Mouse (Mus musculus) intestine, embryonic 15.5 days (tissue): ENCODE measurements at regions not wholly inside any gene's neighbourhood (a gene's known extent, or its start where the extent isn't known, plus 50 kb on each side); places are given as distances from the start of the nearest gene placed in this dataset.
"Not testable (repeated sequence)": the region's sequence is repeated elsewhere in the genome, so short reads cannot be mapped to it uniquely, and the experiment has no call there.

ENCODE experiments used
- ATAC-seq: fragments of 200-750 bp; cut with Nextera tagmentation; 2 replicates; pipeline ENCODE4 v1.8.0; 2017; ENCODE audit warnings: moderate TSS enrichment, moderate library complexity
- H3K27ac ChIP-seq: fragments of 300-500 bp; sonication (generic); 2 replicates; pipeline ENCODE4 v1.5.1; 2015; ENCODE audit warnings: mild to moderate bottlenecking, inconsistent platforms
- H3K27me3 ChIP-seq: fragments of 300-500 bp; sonication (generic); replicated peaks from 2 replicates; pipeline ENCODE4 v1.6.1; 2015; ENCODE audit warnings: inconsistent platforms
- H3K36me3 ChIP-seq: fragments of 300-500 bp; sonication (generic); 2 replicates; pipeline ENCODE4 v1.6.1; 2015; ENCODE audit warnings: inconsistent platforms
- H3K4me1 ChIP-seq: fragments of 300-500 bp; sonication (generic); replicated peaks from 2 replicates; pipeline ENCODE4 v1.6.1; 2015; ENCODE audit warnings: inconsistent platforms
- H3K4me2 ChIP-seq: fragments of 300-500 bp; sonication (generic); replicated peaks from 2 replicates; pipeline ENCODE4 v1.6.1; 2015; ENCODE audit warnings: mild to moderate bottlenecking, inconsistent platforms
- H3K4me3 ChIP-seq: fragments of 300-500 bp; sonication (generic); replicated peaks from 2 replicates; pipeline ENCODE4 v1.5.1; 2015; ENCODE audit warnings: inconsistent platforms
- H3K9ac ChIP-seq: fragments of 300-500 bp; sonication (generic); 2 replicates; pipeline ENCODE4 v1.6.1; 2015; ENCODE audit warnings: inconsistent platforms
- H3K9me3 ChIP-seq: fragments of 300-500 bp; sonication (generic); 2 replicates; pipeline ENCODE4 v1.6.1; 2016; ENCODE audit warnings: inconsistent platforms
- WGBS: fragments of 180-500 bp; shearing (Covaris S2); methylation state at CpG from one replicate; pipeline ENCODE4 v1.1.7; 2015; 5-methylcytosine and 5-hydroxymethylcytosine counted together

- Histone ChIP-seq H3K4me1 (no peaks in the 10 kb centered on the region), H3K4me3 (no peak overlapping the region), H3K9ac (no peak overlapping the region), H3K9me3 (no peaks in the 10 kb centered on the region), H3K27ac (no peak overlapping the region), H3K27me3 (no peaks in the 10 kb centered on the region), H3K4me2 (no peak overlapping the region), H3K36me3 (no peaks in the 10 kb centered on the region)
- ATAC-seq: no peak
Observed at GRCm38 (mm10) chr15:3171774-3172173, 96.6 kb upstream of the Selenop start.

GRCm38 (mm10) chr15:3174072-3174471, 94.3 kb upstream of the Selenop start:
- H3K9me3 ChIP-seq: no peaks in the 10 kb centered on the region
- H3K4me2 ChIP-seq: peak overlapping the region; percentile 28; the same call in 1 of the 2 replicates
- H3K4me1 ChIP-seq: no peaks in the 10 kb centered on the region
- WGBS: 16% methylated on average over 2 of the region's 2 CpGs
- H3K27me3 ChIP-seq: no peaks in the 10 kb centered on the region
- no peaks in the 10 kb centered on the region for H3K36me3 ChIP-seq
- no peak overlapping the region for H3K9ac ChIP-seq
- H3K27ac ChIP-seq: no peak overlapping the region
- peak; percentile 62 for ATAC-seq
- no peak overlapping the region for H3K4me3 ChIP-seq

- H3K9me3 ChIP-seq: no peaks in the 10 kb centered on the region
- no peaks in the 10 kb centered on the region for H3K36me3 ChIP-seq
- H3K27me3 ChIP-seq: no peaks in the 10 kb centered on the region
- no peak overlapping the region for H3K27ac ChIP-seq
- ATAC-seq: no peak
- WGBS: 44% methylated on average over 2 of the region's 2 CpGs
- H3K4me3 ChIP-seq: no peak overlapping the region
- no peak overlapping the region for H3K4me2 ChIP-seq
- no peak overlapping the region for H3K9ac ChIP-seq
- no peaks in the 10 kb centered on the region for H3K4me1 ChIP-seq
Observed at GRCm38 (mm10) chr15:3174848-3175247, 93.5 kb upstream of the Selenop start.

- Histone ChIP-seq H3K4me3 (no peak overlapping the region), H3K36me3 (no peaks in the 10 kb centered on the region), H3K4me1 (no peaks in the 10 kb centered on the region), H3K27ac (no peak overlapping the region), H3K27me3 (no peaks in the 10 kb centered on the region), H3K9ac (no peak overlapping the region), H3K9me3 (no peaks in the 10 kb centered on the region), H3K4me2 (no peak overlapping the region)
- peak; percentile 66 for ATAC-seq
- 85% methylated on average over 2 of the region's 2 CpGs for WGBS
Observed at GRCm38 (mm10) chr15:3201912-3202653, 66.3 kb upstream of the Selenop start.

- H3K4me1 ChIP-seq: no peaks in the 10 kb centered on the region
- H3K27me3 ChIP-seq: no peaks in the 10 kb centered on the region
- no peak for ATAC-seq
- H3K4me3 ChIP-seq: no peak overlapping the region
- no peak overlapping the region for H3K9ac ChIP-seq
- 76% methylated on average over 6 of the region's 6 CpGs for WGBS
- no peak overlapping the region for H3K27ac ChIP-seq
- no peak overlapping the region for H3K4me2 ChIP-seq
- no peaks in the 10 kb centered on the region for H3K9me3 ChIP-seq
- H3K36me3 ChIP-seq: no peaks in the 10 kb centered on the region
Observed at GRCm38 (mm10) chr15:3205522-3205921, 62.8 kb upstream of the Selenop start.

GRCm38 (mm10) chr15:3206076-3206475, 62.3 kb upstream of the Selenop start:
- WGBS: 53% methylated on average over 6 of the region's 6 CpGs
- H3K9me3 ChIP-seq, H3K27me3 ChIP-seq, H3K36me3 ChIP-seq, H3K4me1 ChIP-seq, H3K4me3 ChIP-seq, H3K27ac ChIP-seq, ATAC-seq, H3K9ac ChIP-seq, H3K4me2 ChIP-seq: not testable (repeated sequence)

- Histone ChIP-seq H3K4me3 (no peak overlapping the region), H3K9ac (no peak overlapping the region), H3K27ac (no peak overlapping the region), H3K36me3 (no peaks in the 10 kb centered on the region), H3K27me3 (no peaks in the 10 kb centered on the region), H3K9me3 (no peaks in the 10 kb centered on the region), H3K4me1 (no peaks in the 10 kb centered on the region), H3K4me2 (no peak overlapping the region)
- no peak for ATAC-seq
- WGBS: 3% methylated on average over 4 of the region's 4 CpGs
Observed at GRCm38 (mm10) chr15:3213721-3214120, 54.6 kb upstream of the Selenop start.

- Histone ChIP-seq H3K27me3 (no peaks in the 10 kb centered on the region), H3K4me2 (no peak overlapping the region), H3K4me3 (no peak overlapping the region), H3K9ac (no peak overlapping the region), H3K9me3 (no peaks in the 10 kb centered on the region), H3K4me1 (no peaks in the 10 kb centered on the region), H3K27ac (no peak overlapping the region), H3K36me3 (no peaks in the 10 kb centered on the region)
- peak; percentile 83 for ATAC-seq
- WGBS: 21% methylated on average over 1 of the region's 1 CpGs
Observed at GRCm38 (mm10) chr15:3215201-3215600, 53.1 kb upstream of the Selenop start.
